Mouse (Mus musculus): ENCODE results near the gene AL732309.1.

The AL732309.1 gene

DNA sequence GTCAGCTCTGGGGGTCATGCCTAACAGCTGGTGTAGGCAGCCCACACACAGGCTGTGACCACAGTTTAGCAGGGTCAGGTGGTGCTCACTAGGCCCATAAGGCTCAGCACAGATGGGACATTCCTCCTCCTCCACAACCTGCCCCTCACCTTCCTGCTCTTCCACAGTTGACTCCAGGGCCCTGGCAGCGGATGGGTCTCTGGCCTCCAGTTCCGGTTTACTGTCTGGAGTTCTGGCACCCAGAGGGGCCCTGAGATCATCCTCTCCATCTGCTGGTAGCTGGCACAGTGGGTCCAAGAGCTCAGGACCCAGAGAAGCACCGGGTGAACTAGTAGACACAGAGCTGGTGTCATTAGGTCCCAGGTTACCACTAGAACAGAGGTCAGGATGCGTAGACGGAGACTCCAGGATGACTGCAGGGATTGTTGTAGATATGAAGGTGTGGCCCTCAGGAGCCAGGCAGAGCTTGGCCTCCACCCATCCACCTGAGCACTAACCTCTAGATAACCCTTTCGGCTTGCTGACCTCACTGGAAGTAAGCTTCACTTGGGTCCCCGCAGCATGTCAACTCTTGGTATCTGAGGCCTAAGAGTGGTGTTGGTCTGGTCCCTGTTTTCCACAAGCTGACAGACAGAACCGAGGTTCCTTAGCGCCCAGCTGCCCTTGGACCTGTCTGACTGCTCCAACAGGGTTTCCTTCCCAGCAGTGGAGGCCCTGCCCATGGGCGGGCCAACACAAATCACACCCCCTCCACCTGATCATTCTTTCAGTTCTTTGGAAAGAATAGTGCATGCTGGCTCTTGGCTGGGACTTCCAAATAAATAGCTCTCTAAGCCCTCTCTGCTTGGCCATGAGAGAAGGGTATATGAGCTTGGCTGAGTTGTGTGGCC lies at the start of gene AL732309.1:
TSS of gene AL732309.1 (minus strand) at position 681 of the 890 bp plus-strand sequence.
- peak in 1 of 2 experiments; percentile 41 for DNase-seq

DNA sequence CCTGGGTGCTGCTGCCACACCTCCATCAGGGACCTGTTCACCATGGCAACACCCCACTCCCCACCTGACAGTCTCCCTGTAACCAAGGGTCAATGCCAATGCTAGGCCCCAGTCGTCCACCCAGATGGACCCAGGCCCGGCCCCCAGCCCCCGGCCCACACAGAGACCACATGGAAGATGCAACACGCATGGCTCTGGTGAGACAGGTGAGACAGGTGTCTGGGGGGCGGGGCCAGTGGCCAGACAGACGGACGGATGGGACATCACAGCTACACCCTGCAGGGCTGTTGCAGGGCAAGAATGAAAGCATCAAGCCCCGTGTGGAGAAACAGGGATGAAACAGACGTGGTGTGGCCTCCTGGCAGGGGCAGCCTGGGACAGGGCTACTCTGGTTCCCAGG lies 47.0 kb upstream of the AL732309.1 start:
- no peak for DNase-seq

DNA sequence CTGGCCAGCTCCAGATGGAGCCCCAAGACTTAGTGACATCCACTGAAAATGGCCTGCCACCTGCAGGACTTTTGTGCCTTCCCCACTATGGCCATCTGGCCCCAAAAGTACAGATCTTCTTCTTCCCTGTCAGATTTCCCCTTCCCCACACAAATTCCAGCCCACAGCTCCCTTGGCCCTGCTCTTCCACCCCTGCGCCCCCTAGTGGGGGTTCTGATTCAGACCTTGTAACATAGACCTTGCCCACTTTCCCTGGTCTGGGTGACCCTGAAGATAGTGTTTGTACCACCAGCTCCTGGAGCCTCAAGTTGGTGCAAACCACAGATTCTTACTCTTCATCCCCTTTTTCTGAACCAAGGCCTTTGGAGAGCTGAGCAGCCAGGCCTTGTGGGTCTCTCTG lies 46.2 kb upstream of the AL732309.1 start:
- peak in 1 of 2 experiments; percentile 68 for DNase-seq

DNA sequence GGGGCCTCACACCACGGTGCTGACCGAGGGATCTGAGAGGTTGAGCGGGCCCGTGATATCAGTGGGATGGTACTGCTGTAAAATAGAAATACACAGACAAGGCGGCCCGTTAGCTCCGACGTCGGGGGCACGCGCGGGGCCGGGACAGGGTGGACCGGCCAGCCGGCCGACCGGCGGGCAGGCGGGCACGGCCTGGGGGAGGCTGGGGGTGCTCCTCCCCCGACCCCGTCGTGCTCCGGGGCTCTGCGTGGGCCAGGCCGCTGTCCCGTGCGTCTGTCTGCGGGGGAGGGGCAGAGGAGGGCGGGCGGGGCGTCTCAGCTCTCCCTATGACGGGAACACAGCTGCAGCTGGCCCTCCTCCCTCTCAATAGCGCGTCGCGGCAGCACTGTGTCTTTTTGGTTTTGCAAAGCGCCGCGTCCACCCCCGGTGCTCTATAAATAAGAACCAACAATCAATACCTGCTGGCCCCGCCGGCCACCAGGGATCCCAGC lies 45.4 kb upstream of the AL732309.1 start:
- no peak for DNase-seq

DNA sequence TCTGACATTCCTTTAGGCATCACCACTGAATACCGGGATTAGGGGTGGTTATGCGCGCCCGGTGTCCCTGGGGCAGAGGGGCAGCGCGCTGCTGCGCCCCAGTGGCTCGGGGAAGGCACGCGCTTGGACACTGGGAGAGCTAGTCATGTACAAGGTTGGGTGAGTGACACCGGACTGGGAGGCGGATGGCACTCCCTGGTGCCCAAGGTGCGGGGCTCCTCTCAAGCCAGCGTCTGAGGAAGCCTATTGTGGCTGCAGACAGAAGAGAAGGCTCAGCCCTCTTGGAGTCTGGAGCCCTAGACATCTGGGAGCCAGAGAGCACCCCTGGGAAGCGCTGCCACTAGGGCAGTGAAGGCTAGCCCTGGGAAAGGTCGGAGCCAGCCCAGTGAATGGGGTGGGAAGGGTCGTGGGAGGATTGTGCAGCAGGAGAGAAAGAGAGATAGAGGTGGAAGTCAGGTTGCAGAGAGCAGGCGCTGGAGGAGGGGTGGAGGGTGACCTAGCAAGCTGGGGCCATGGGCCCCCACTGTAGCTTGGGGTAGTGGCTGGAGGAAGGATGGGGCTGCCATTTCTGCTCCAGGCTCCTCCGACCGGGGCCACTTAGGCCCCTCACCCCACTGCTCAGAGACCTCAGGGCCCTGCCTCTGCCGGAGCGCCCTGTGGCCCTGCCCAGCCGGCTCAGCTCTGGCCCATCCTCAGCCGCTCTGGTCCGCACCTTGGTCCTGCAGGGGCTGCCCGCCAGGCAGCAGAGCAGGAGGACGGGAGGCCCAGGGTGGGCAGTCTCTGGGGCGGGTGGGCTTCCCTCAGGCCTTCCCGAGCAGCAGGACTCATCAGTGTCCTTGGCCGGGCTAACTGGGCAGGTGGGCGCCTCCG lies 44.8 kb upstream of the AL732309.1 start:
- no peak for DNase-seq

DNA sequence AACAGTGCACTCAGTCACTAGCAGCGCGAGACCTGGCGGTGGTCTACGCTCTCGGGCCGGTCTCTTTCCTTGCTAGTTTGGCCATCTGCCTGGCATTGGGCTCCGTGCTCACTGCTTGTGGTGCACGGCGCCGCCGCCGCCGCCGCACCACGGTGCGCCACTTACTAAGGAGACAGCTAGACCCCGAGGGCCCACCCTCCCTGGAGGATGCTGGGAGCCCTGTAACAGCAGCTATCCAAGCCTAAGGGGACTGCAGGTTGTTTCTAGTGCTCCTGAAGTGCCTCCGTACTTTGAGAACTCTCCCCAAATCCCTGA lies 44.1 kb upstream of the AL732309.1 start:
- no peak for DNase-seq

DNA sequence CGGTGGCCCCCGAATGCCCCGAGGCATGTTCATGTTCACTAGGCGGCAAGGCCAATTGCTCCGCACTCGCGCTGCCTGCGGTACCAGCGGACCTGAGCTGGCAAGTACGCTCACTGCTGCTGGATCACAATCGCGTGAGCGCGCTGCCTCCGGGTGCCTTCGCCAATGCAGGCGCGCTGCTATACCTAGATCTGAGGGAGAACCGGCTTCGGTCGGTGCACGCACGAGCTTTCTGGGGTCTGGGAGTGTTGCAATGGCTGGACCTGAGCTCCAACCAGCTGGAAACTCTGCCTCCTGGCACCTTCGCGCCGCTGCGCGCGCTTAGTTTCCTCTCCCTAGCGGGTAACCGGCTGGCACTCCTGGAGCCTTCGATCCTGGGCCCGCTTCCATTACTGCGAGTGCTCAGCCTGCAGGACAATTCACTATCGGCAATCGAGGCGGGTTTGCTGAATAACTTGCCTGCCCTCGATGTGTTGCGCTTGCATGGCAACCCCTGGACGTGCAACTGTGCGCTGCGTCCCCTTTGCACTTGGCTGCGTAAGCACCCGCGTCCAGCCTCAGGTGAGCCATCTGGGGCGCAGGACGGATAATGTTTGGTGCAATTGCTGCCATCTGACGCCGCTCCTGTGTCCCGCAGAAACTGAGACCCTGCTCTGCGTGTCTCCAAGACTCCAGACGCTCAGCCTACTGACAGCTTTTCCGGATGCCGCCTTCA lies 43.6 kb upstream of the AL732309.1 start:
- no peak for DNase-seq

DNA sequence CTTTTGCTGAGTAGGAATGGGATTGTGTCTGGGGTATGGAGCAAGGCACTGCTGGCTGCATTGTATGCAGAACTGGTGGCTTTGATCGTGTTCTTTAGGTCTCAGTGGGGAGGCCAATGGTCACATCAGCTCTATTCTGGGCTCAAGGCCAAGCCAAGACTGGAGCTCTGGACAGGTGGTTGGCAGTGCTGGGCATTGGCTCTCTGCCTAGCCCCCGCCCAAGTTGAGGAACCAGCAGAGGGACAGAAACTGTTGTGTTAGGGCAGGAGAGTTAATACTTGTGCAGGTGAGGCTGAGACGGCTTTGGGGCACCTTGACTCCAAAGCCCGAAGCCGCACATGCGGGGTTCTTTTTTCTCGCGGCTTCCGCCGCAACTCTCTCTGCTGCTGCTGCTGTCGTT lies 43.0 kb upstream of the AL732309.1 start, which contains the start of gene Lrrc26:
TSS of gene Lrrc26 (plus strand) at position 265 of the 400 bp plus-strand sequence.
- peak; percentile 69 to 73 for DNase-seq

DNA sequence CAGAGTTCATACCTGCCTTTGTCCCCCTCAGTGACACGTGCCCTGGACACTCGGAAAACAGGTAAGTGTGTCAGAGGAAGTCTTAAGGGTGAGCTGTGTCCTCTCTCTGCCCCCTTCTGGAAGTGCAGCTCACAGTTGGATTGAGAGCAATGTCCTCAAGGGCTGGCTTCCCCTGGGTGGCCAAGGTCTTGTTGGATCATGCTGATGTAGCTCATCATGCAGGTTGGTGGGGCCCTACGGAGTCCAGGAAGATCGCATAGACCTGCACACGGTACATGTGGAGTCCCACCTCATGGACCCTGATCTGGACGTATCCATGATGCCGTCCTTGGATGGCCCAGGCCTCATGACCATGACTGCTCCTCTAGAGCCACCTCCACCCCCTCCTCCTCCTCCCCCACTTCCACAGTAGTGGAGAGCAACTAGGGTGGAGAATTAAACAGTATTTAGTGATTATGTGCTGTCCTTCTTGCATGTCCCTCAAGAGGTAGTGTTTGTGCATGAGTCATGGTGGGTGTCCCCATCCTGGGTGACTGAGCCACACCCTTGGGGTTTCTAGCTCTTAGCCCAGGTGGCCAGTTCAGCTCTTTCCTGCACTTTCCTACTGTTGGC lies 42.2 kb upstream of the AL732309.1 start:
- no peak for DNase-seq

DNA sequence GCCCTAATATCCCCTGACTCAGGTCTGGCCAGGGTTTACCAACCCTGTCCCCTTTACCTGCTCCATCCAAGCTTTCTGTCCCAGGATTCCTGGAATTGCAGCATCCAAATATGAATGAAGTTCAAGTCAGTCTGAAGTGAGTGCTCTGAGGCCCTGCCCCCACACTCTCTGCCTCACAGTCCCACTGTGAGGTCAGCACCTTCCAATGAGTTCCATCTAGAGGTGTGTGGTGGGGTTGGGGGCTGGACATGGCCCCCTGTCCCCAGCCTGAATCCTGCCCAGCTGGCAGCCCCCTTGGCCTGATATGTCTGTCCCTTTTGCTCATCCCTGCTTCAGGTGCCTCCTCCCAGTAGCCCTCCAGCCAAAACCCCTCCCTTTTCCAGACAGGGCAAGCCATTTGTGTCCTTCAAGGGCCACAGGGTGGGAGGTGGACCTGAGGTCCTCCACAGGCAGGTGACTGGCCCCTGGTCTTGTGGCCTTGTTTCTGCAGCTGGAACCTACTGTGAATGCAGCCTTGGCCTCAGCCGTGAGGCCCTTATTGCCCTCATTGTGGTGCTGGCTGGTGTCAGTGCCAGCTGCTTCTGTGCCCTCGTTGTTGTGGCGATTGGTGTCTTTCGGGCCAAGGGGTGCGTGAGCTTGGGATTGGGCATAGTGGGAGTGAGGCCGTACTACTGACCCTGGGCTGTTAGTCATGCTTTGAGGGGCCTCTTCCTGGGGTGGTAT lies 41.4 kb upstream of the AL732309.1 start, which contains the start of gene Tmem210:
TSS of gene Tmem210 (plus strand) at position 219 of the 723 bp plus-strand sequence.
- DNase-seq, result no peak

DNA sequence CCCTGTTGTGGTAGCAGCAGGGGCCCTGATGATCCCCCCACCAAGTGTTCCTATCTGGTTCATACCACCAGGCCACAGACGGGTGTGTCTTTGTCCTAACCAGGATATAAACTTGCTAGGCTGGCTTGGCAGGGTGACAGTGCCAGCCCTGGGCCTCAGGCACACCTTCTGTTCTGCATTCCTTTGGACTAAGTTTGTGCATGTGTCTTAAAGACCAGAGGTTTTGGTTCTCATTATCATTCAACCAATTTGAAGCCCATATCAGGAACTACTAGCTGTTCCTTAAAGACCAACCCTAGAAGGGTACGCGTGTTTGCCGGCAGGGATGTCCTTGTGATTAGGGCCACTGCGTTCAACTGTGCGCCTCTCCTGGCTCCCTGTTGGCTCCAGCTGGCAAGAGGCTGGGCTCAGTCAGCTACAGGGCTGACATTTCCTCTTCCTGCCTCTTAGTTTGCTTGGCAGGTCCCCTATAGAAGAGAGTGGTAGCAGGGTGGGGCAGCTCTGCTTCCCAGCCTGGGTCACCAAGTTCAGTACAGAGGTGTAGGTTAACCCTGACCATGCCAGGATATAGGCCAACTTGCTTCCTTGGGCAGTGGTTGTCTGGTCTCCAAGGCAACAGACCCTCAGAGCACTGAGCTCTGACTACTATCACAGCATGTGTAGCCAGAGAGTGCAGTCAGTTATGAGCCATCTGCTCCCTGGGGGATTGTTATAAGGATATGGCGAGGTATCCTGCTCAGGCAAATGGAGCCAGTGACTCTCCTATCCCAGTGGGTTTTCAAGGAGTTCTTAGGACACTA lies 40.4 kb upstream of the AL732309.1 start:
- DNase-seq, result peak; percentile 44 to 55

DNA sequence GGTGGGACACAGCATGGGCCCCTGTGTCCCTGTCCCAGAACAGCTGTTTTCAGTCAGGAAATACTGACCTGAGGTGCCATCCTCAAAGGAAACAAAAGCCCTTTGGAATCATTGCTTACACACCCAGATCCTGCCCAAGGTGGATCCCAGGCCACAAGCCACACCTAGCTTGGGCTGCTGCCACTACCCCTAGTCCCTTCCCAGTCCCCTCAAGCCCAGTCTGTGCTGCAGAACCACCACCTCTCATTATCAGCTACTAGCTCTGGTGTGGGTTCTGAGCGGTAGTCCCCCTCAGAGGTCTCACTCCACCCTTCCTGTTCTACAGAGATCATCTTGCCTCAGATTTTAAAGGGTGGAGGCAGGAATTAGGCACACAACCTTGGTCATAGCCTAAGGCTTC lies 39.7 kb upstream of the AL732309.1 start:
- no peak for DNase-seq

DNA sequence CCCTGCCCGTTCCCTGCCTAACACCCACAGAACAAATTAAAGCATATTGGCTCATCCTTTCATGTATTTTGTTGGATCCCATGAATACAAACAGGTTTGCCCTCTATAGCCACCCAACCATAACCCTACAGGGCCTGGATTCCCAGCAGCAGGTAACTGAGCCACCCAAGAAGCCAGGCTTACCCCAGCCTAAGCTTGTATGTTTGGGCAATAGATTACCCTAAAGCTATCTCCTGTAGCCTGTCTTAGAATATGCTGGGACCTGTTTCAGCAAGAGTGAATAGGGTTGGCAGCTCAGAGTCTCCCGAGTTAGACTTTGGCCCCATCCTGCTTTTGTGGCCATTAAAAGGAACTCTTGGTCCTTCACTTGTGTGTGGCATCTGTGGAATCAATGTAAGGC lies 38.9 kb upstream of the AL732309.1 start:
- DNase-seq, result no peak

DNA sequence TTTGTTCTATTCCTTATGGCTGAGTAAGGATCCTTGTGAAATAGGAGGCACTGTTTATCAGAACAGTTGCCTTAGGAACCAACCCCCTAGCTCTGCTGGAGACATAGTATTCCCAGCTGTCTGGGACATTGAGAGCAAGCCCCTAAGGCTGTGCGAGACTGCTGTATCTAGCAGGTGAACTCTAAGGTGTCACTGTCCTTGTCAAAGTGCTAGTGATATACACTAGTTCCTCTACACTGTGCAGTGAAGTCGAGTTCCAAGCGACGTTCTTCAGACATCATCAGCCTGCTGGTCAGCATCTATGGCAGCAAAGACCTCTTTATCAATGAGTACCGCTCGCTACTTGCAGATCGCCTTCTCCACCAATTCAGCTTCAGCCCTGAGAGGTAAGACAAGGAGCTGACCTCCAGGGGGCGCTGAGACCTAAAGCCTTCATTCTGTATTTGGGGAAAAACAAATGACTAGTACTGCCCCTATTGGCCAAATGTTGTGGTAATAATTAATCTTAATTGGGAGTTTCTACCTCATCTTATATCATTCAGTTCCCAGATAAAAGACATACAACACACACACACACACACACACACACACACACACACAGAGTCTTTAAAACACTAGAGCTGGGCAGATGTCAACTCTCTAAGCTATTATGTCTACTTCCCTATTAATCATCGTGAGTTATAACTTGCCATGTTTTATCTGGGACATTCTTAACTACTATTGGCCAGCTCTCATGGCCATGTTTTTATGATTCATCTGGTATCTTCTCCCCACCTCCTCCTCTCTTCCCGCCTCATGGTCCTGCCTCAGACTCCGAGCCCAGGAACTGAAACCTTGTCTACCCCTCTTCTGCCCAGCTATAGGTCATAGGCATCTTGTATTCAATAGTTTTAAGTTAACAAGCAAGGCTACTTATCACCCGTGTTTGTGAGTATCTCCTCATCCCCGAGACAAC lies 32.5 kb upstream of the AL732309.1 start:
- DNase-seq, result peak; percentile 78 to 90

DNA sequence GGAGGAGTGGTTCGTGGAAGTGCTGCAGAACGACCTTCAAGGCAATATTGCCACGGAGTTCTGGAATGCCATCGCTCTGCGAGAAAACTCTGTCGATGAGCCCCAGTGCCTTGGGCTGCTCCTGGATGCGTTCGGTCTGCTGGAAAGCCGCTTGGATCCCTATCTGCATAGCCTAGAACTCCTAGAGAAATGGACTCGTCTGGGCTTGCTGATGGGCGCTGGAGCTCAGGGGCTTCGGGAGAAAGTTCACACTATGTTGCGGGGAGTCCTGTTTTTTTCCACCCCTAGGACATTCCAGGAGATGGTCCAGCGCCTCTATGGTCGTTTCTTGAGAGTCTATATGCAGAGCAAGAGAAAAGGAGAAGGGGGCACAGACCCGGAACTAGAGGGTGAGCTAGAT lies 26.3 kb upstream of the AL732309.1 start:
- no peak for DNase-seq

DNA sequence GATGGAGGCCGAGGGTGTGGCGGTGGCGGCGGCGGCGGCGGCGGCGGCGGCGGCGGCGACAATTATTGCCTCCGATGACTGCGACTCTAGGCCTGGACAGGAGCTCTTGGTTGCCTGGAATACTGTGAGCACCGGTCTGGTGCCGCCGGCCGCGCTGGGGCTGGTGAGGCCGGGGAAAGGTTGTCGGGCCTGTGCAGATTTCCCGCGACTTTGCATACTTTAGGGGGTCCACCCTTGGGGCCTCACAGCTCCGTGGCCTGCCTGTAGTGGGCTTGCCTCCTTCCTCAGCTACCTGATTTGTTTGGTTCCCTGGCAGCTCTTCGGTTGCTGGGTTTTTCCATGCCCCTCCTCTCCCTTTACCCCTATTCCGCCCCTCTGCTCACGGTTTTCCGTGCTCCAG lies 25.9 kb upstream of the AL732309.1 start:
- DNase-seq, result no peak

DNA sequence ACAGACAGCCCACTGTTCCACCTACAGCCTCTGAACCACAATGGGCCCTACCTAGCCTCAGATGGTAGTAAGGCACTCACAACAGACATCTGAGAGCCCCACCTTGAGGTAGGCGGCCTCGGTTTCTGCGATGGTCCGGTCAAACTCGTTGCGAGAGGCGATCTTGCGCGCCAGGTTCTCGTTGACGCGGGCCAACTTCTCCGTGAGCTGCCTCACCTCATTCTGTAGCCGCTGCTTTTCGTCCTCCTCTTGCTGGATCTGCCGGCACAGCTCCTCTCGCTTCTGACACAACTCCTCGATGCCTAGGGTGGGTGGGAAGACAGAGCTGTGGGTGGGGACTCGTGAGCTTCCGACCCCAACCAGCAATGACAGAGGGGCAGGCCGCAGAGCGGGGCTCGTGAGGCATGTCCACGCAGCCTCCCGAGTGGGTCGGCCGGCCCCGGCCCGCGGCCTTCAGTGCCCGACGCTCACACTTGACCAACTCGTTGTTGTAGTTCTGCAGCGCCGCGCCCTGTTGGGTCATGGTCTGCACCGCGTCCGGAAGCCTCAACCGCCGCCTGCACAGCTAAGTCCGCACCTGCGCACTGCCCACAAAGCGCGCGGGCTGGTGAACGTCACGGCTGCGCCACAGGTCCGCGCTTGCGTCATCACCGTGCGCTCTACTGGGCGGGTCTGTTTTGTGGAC lies 25.3 kb upstream of the AL732309.1 start, which contains the start of the genes Ssna1 and Anapc2:
TSS of gene Ssna1 (minus strand) at position 612 of the 685 bp plus-strand sequence.
TSS of gene Anapc2 (plus strand) at position 652 of the 685 bp plus-strand sequence.
- peak; percentile 97 to 98 for DNase-seq

DNA sequence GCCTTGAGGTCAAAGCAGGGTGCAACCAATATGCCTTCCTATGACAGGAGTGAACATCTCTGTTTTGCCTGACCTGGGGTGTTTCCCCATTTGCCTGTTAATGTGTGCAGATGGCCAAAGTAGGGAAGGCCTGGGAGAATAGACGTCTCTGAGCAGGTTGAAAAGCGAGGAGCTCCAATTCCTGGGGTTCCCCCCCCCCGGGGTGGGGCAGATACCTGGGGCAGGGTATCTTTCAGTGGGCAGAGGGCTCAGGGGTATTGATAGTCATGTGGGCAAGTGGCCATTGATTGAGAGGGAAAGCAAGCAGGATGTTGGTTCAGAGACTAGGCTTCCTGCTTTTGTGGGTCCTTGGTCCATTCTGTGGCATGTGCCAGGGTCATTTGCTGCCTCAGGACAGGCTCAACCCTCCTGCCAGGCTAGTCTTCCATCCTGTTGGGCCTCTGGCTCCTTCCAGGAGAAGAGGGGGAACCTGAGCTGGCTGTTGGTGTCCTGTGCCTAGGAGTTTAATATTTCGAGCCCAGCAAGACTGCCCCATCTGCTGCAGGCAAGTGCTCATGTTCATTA lies 21.2 kb upstream of the AL732309.1 start:
- DNase-seq, result no peak
